Mouse (Mus musculus): ENCODE results near the gene Dstyk.

The Dstyk gene

GRCm38 (mm10) chr1:132417319-132418251, at the start of gene Dstyk:
Gene Dstyk (plus strand): TSS chr1:132417555.
- peak; percentile 78 for DNase-seq (ENCODE audit: low read depth, low spot score)

GRCm38 (mm10) chr1:132367692-132368506, 49.5 kb upstream of the Dstyk start:
- peak; percentile 80 for DNase-seq (ENCODE audit: low read depth, low spot score)

- DNase-seq (ENCODE audit: low read depth, low spot score), result no peak
Observed at GRCm38 (mm10) chr1:132370681-132371173, 46.6 kb upstream of the Dstyk start.

DNA sequence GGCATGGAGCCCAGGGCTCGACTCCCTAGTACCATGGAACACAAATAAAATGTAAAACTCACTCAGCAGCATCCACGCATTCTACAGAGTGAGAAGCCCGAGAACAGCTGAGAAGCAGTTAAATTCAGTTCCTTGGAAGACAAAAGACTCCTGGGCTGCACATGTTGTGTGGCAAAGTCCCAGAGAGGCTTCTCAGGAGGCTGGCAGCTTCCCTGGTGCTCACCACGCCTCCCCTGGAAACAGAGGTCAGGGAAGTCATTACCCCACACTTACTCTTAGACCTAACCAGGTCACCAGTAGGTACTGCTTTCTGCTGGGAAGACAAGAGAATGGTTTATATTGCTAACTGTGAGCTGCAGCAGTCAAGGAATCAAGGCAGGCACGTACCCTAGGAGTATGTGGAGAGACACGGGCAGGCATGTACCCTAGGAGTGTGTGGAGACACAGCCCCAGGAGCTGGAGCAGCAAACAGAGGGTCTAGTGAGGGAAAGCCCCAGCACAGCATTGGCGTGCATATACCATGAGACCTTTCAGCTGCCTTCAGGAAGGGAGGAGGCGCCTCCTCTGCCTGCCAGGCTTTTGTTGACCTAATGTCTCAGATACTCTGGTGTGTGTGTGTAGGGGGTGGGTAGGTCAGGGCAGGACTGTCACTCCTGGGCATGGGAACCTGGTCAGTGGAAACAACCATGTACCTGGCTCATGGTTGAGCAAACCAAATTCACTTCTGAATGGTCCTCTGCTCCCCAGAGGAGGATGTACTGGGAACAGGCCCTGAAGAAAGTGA, 45.9 kb upstream of the Dstyk start:
- DNase-seq (ENCODE audit: low read depth, low spot score), result no peak

GRCm38 (mm10) chr1:132372354-132372753, 45.0 kb upstream of the Dstyk start:
- DNase-seq (ENCODE audit: low read depth, low spot score), result no peak

DNA sequence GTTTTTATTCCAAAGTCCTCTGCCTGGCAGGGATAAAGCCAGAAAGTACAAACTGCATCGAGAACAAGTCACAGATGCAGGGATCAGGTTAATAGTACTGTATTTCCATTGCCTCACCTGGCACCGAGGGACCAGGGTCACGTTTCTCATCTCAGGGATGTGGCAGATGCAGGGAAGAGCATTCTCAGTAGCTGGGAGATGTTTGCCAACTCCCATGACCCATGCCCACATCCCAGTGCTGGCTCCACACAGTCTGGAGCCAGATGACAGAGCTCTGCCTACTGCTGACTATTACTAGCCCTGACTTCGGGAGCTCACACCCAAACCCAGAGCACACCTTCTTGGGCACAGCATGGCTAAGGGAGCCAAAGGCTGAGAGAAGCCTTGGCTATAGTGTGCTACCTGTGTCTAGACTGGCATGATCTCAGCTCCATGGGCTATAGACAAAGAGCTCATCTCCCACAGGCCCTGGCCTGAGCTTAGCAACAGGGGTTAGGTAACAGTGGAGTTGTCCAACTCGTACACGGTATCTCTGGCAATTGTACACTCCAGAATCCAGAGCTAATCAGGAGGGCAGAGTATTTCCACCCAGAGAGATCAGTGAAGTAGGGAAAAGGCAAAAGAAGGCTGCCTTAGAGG, 44.3 kb upstream of the Dstyk start:
- DNase-seq (ENCODE audit: low read depth, low spot score), result no peak

DNA sequence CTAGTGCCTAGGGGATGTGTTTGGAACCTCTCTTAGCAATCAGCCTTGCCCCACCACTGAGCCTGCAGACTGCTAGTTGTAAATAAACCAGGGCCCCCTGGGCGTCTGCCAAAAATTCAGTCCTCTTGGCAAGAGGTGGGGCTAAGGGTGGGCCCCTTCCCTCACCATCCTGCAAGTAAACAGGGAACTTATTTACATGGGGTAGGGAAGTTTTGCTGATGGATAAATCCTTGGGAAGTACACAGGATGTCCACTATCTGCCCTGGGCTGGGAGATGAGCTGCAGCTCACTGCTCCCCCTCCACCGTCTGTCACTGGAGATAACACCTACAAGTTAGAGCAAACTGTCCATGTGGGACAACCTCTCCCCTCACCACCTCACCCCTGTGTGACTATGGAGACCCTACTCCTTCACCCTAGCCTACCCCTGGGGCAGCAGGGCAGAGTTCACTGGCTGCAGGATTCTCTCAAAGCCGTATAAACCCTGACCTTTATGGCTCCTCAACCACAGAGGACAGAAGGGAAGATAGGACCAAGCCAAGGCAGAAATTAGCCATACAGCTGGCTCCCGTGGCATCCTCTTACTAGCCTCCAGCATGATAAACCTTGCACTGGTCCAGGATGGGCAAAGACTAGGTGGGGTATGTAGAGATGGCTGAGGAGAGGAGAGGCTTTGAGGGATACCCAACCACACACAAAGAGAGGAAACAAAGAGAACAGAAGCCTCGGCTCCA, 43.0 kb upstream of the Dstyk start:
- DNase-seq (ENCODE audit: low read depth, low spot score), result no peak

GRCm38 (mm10) chr1:132374873-132375244, 42.5 kb upstream of the Dstyk start:
- DNase-seq (ENCODE audit: low read depth, low spot score), result no peak

GRCm38 (mm10) chr1:132375256-132375655, 42.1 kb upstream of the Dstyk start:
- no peak for DNase-seq (ENCODE audit: low read depth, low spot score)

GRCm38 (mm10) chr1:132376211-132377054, 40.9 kb upstream of the Dstyk start:
- DNase-seq (ENCODE audit: low read depth, low spot score), result no peak

DNA sequence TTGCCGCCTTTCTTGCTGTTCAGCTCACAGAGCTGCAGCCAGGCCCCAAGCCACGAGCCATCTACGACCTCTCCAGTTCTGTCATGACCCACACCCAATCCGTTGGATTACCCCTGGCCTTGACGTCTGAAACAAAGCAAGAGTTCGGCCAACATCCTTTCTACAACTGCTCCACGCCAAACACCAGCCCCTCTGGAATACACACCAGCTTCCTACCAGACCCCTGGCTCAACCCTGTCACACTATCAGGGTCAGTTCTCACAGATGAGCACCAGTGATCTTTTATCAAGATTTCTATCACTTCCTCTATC, 40.3 kb upstream of the Dstyk start:
- no peak for DNase-seq (ENCODE audit: low read depth, low spot score)

- no peak for DNase-seq (ENCODE audit: low read depth, low spot score)
Observed at GRCm38 (mm10) chr1:132377811-132378210, 39.5 kb upstream of the Dstyk start.

DNA sequence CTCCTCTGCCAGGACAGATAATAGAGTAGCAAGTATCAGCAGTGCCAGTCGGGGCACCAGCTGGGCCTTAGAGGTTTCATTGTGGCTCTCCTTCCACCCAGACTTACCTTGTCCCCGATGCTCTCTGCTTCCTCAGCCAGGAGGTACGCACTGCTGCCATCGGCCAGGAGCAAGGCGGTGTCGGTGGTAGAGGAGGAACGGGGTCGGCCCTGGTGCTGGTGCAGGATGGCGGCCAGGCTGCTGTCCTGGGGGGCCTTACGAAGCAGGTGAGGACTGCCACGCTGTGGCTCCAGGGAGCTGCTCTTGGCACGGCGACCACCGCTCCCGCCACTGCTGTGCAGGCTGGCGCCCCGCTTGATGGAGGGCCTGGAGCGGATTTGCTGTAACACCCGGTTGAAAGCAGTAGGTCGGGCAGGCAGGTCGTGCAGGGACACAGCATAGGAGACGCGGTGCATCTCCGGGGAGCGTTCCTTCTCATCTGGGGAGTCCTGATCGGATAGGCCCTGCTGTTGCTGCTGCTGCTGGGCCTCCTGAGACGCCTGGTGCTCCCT, 36.7 kb upstream of the Dstyk start:
- no peak for DNase-seq (ENCODE audit: low read depth, low spot score)

- no peak for DNase-seq (ENCODE audit: low read depth, low spot score)
Observed at GRCm38 (mm10) chr1:132381929-132382328, 35.4 kb upstream of the Dstyk start.

- no peak for DNase-seq (ENCODE audit: low read depth, low spot score)
Observed at GRCm38 (mm10) chr1:132384001-132384554, 33.3 kb upstream of the Dstyk start.

- no peak for DNase-seq (ENCODE audit: low read depth, low spot score)
Observed at GRCm38 (mm10) chr1:132385266-132385665, 32.1 kb upstream of the Dstyk start.

DNA sequence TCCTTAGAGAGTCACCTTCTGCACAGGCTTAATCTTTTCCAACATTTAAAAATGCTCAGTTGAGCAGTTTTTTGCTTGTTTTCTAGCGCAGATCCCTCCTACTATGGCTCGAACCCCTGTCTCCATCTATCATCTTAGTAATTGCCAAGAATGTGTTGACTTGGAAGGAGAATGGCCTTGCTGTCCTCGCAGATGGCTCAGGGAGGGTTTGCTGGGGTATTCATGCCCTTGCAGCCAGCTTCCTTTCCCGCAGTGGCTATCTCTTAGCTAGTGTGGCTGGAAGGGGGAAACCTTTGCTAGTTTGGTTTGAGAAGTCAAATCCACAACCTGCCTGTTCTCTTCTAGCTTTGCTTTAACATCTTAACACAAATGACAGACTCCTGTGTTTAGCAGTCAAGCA, 31.6 kb upstream of the Dstyk start:
- no peak for DNase-seq (ENCODE audit: low read depth, low spot score)

DNA sequence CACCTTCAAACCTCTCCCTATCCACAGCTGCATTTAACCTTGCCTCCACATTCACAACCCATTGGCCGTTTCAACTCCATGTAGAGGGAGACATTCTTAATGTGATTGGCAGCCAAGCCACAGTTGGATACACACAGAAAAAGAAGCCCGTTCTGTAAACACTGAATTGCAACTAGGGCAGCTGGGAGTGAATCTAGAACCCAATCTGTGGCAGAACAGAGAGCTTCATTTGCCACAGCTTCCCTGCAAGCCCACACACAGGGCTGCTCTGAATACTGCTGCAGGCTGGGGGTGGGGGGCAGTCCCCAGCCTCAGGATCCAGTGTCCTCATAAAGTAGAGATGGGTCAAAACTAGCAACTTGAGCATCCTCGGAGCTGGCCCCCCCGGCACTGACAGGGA, 31.1 kb upstream of the Dstyk start:
- DNase-seq (ENCODE audit: low read depth, low spot score), result no peak

DNA sequence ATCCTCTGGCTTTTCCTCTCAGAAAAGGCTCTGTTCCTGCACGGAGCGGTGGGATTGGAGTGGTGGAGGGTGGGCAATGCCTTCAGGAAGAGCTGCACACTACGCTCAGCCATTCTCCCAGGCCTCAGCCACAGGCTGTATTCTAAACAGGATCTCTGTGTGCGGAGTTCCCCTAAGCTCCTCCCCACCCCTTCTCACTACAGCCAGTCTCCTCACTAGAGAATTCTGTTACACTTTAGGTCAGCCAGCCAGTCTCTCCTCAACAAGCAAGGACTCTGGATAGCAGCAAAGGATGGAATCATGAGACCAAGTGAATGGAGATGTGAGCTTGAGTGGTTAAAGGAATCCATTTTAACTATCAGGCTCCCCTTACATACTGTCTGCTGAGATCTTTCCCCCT, 29.4 kb upstream of the Dstyk start:
- DNase-seq (ENCODE audit: low read depth, low spot score), result no peak

Measured in retina, adult 2 months (tissue).